Mouse (Mus musculus): ENCODE measurements around the gene Dcaf12.
A peak's percentile ranks its signal among the peaks of the same experiment; 100 is the strongest.

Gene Dcaf12

DNA sequence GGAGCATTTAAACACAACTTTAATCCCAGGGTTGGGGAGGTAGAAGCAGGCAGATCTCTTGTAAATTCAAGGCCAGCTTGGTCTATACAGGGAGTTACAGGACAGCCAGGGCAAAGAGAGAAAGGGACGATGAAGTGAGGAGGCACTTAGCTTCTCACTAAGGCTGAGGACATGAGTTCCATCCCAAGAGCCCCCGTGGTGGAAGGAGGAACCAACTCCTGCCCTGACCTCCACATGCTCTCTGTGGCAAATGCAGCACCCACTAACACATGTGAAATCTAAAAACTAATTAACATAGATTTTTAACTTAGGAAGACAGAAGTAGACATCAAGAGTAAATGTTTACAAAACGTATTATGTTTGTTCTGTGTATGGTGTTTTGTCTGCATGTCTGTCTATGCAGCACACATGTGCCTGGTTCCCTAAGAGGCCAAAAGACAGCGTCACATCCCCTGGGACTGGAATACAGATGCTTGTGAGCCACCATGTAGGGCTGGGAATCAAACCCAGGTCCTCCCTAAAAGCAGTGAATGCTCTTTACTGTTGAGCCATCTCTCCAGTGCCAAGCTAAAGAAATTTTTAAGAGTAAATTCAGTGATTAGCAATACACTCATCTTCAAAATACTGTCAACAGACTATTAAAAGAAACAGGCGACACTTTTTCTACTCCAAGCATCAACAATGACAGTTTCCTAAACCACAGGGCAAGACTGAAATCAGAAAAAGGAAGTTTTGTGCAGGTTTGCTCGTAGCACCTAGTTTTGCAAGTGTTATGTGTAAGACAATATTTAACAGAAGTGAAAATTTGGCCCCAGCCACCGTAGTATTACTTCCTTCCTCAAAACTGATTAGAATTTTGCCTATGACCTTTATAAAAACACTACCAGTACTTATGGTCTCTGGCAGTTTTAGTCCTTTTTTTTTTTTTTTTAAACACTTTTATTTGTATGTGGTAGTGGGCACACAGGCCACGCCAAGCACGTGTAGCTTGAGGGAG lies 3.8 kb downstream of the Dcaf12 start:
- peak in 1 of 2 experiments; percentile 27 for DNase-seq (ENCODE audit: low spot score in 2 of 2)

DNA sequence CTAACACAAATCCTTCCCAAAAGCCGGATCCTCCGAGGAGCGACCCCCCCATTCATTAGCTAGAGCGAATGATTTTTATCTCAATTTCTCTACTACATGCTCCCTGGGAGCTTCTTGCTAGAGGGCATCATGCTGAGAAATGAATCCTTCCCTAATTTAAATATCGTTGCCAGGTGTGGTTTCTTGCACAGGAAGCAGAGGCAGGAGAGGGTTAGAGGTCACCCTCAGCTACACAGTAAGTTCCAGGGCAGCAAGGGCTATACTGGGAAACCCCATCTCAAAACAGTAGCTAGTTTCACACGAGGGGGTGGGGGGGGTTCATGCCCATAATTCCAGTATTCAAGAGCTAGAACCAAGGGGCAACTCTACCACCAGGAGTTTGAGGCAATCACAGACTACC lies 7.3 kb downstream of the Dcaf12 start:
- DNase-seq (ENCODE audit: low spot score in 2 of 2) = no peak

- no peak for DNase-seq (ENCODE audit: low spot score in 2 of 2)
These were observed 10.4 kb downstream of the Dcaf12 start for GRCm38 (mm10) chr4:41304302-41304701.

- DNase-seq (ENCODE audit: low spot score in 2 of 2) = no peak
These were observed 11.0 kb downstream of the Dcaf12 start for GRCm38 (mm10) chr4:41303671-41304070.

DNA sequence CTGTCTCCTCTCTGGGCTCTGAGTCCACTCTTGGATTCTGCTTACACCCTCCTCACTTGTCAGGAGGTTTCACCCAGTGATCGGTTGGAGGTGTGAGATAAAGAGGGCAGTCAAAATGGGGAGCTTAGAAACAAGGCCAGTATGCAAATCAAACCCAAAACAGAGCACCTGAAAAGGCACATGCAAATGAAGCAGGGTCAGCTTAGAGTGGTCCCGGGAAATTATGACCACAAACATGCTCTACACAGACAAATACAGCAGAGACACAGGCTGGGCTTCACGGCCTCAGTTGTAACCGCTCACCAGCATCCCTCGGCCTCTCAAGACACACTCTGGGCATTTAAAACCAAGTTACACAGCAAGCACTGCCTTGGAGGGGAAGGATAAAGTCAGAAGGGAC lies 15.7 kb downstream of the Dcaf12 start:
- DNase-seq (ENCODE audit: low spot score in 2 of 2) = no peak

DNA sequence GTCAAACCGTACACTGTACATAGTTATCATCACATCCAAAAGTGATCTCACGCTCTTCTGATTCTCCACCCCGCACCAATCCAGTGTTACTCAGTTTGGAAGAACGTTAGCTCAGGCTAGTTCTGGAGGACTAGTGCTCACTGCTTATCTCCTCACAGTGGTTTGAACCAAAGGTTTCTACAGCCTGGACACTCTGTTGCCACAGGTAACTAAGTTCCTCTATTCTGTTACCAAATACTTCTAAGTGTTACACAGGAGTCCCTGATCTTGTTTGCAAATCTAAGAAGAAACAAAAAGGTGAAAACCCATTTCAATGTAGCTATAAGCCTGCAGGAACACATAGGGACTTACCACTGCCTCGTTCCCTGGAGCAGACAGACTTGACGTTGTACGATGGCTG lies 18.7 kb downstream of the Dcaf12 start:
- DNase-seq (ENCODE audit: low spot score in 2 of 2) = no peak

DNA sequence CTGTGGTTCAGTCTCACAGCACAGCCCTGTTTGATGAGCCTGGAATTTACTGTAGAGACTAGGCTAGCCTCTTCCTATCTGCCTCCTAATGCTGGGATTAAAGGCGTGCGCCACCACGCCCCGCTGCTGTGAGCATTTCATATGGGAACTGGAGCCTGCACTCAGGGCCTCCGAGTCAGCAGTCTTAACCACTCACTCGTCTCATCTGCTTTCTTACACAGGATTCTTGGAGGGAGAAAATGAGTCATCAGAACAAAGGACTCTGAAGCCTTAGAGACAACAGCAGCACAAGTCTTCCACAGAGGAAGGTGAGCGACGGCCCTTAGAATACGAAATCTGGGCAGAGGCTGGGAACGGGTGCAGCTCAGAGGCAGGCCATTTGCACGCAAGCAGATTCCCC lies 19.2 kb downstream of the Dcaf12 start:
- no peak for DNase-seq (ENCODE audit: low spot score in 2 of 2)

GRCm38 (mm10) chr4:41293907-41294306 lies 20.8 kb downstream of the Dcaf12 start:
- no peak for DNase-seq (ENCODE audit: low spot score in 2 of 2)

DNA sequence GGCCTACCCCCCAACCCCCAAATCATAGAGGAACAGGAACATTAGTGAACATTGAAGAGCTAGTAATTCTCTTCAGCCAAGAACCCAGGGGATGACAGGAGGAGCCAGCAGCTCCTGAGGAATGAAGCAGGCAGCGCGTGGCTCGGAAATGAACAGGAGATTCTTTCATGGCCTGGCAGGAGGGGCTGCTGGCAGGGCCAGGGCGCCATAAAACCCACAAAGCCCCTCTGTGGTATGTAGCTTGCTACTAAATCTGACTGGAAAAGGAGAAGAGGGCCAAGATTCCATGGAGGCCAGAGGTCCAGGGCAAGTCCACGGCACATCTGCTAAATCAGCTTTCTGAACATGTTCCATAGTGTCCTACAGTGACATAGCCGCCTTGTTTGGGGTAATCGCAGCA lies 24.9 kb downstream of the Dcaf12 start:
- DNase-seq (ENCODE audit: low spot score in 2 of 2) = no peak

GRCm38 (mm10) chr4:41286420-41286819 lies 28.3 kb downstream of the Dcaf12 start:
- no peak for DNase-seq (ENCODE audit: low spot score in 2 of 2)

GRCm38 (mm10) chr4:41284087-41284486 lies 30.6 kb downstream of the Dcaf12 start:
- no peak for DNase-seq (ENCODE audit: low spot score in 2 of 2)

GRCm38 (mm10) chr4:41275927-41276326 lies 38.8 kb downstream of the Dcaf12 start:
- no peak for DNase-seq (ENCODE audit: low spot score in 2 of 2)

DNA sequence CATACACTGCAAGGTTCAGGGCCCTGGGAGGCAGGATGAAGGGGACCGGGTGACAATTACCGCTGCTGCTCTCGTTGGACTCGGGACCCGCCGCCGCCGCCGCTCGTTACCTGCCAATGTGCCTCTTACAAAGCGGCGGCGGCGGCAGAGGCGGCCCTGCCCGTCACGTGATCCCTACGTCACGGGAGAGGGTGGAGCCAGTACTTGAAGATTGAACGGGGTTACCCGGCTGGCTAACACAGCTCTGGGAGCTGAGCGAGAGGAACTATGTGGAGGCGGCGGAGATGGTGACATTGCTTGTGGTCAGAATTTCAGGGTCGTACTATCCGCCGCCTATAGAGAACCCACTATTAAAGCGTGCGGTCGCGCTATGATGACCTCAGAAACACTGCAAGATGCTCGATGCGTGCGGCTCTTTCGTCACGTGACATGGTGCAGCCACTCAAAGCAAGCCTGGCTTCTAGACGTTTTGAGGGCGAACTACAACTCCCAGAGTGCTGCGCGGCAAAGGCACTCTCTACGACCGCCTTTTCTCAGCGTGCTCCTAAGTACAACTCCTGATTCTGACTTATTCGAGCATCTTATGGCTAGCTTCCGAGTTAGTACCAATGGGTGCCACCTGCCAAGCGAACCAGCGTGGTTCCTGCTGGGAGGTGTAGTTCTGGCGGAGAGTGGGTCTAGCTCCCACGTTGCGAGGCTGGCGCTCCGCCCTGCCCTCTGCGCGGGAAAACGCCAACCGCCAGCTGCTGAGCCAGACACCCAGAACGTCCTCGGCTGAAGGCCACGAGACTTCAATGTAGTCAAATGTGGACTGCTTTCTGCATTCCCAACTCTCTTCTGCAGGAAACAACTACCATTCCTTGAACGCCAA lies 39.5 kb downstream of the Dcaf12 start, which contains the start of gene Ubap2:
Gene Ubap2 (minus strand): TSS at position 165 of the 871 bp plus-strand sequence.
- peak; percentile 95 to 98 for DNase-seq (ENCODE audit: low spot score in 2 of 2)

DNA sequence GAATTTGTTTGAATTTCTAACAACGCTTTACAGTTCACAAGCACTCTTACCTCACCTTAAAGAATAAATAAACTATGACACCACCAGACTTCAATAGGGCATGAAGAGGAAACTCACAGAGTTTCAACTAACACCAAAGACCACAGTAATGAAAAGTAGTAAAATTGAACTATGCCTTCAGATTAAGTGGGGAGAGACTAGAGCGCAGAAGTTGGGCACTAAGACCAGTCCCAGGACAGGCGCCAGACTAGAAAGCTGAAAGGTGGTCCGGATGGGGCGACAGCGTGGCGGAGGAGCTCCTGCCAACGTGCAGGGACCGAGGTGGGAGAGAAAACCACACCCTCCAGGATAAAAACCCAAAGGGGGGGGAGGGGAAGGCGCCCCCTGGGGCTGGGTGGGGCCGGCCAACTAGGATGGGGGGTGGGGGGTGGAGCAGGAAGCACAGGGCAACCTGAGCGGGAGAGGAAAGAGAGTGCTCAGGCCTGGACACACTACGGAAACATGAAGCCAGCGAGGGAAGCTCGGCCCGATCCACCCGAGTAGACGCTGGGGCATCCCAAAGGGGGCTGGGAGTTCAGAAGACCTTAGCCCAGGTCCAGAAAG lies 40.2 kb downstream of the Dcaf12 start:
- DNase-seq (ENCODE audit: low spot score in 2 of 2) = no peak

- no peak for DNase-seq (ENCODE audit: low spot score in 2 of 2)
These were observed 46.6 kb downstream of the Dcaf12 start for GRCm38 (mm10) chr4:41268133-41268532.

DNA sequence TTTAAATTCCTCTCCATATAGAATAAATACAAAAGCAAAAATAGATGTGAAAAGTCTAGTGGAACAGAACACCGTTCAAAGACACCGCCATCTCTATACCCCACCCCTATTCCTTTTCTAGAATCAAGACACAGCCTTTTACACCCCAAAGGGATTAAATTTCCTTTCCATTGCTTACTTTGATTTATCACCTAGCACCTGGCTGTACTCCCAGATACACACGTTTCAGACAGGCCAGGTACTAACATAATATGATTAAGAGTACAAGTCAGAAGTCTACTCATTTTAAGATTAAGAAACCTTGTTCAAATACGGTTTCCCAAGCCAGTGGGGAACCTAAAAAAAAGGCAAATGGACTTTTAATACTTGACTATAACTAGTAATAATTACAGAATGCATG lies 48.3 kb downstream of the Dcaf12 start:
- DNase-seq (ENCODE audit: low spot score in 2 of 2) = no peak

DNA sequence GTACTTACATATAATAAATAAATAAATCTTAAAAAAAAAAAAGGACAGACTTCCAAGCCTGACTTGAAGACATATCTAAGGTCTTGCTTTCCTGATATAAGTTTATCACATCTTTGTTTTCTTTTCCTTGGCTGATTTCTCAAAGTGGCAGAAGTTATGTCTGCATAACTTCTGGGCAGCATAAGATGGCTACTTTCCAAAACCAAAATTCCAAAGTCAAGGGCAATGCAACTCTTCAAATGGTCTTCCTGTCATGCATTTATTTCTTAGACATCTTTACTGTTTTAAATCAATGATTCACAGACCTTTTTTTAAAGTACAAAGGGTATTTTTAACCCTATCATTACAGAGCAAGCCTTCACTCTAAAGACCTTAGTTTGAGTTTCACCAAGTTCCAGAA lies 54.0 kb downstream of the Dcaf12 start:
- no peak for DNase-seq (ENCODE audit: low spot score in 2 of 2)

GRCm38 (mm10) chr4:41259019-41259418 lies 55.7 kb downstream of the Dcaf12 start:
- DNase-seq (ENCODE audit: low spot score in 2 of 2) = no peak

DNA sequence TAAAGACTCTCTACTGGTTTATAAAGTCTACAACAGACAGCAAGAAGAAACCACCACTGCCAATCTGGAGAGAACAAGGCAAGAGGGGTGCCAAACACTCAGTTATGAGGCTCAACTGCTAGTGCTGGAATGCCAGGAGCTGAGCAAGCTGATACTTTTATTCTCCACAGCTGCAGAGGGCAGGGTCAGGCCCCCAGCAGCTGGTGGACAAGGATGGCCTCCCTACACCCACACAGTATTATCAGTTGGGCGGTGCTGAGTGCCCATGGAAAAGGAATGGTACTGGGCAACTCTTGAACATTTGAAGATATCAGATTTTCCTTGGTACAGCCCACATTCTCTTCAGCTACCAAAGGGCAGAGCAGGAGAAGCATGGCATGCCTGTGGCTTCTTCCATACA lies 56.9 kb downstream of the Dcaf12 start:
- no peak for DNase-seq (ENCODE audit: low spot score in 2 of 2)

DNA sequence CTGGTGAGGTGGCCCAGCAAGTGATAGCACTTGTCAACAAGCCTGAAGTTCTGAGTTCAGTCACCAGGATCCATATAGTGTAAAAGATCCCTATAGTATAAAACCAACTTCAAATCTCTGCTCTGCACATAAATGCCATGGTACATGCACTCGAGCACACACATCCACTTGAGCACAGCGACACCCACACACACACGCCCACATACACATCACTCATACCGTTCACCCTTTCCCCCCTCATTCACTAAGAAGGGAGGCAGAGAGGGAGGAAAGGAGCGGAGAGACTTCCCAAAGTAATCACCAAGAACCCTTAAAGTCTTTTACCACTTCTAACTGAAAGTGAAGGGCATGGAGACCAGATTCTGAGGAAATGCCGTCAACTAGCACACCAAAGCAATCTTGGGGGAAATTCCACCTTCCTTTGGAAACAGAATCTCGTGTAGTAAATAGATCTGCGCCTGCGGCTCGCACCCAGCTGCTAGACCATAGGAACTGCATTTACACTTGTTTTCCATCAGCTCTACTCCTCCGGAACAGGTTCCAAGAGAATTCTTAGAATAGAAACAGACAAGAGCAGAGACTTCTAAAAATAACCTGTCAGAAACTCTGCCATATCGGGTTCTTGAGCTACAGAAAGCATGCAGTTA lies 59.0 kb downstream of the Dcaf12 start:
- DNase-seq (ENCODE audit: low spot score in 2 of 2) = no peak

DNA sequence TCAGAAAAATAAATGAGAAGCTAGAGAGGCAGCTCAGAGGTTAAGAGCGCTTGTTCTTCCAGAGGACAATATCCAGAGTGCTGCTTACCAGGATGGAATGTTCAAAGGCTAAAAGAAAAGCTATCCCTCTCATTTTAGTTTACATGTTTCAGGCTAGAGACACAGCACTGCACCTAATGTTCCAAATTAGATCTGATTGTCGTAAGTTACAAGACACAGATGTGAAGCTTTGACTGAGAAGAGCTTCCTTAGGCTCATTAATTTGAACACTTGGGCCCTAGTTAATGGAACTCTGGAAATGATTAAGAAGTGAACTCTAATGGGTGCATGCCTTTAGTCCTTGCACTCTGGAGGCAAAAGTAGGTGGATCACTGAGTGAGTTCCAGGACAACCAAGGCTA lies 60.9 kb downstream of the Dcaf12 start:
- DNase-seq (ENCODE audit: low spot score in 2 of 2) = no peak

GRCm38 (mm10) chr4:41245408-41245807 lies 69.3 kb downstream of the Dcaf12 start:
- DNase-seq (ENCODE audit: low spot score in 2 of 2) = no peak

All from spleen, postnatal 4 days (tissue).